Mouse (Mus musculus): ENCODE measurements around the gene Slc25a44. TPM values are rescaled to one million over a fixed set of nuclear protein-coding genes. Genes with fewer than 3 reads are reported as not detected.
A peak's percentile ranks its signal among the peaks of the same experiment; 100 is the strongest.
"Not testable (repeated sequence)": the region's sequence is repeated elsewhere in the genome, so short reads cannot be mapped to it uniquely, and the experiment has no call there.

Gene Slc25a44
- total RNA-seq, 1 experiment from 2014 or later: 46.7 TPM

DNA sequence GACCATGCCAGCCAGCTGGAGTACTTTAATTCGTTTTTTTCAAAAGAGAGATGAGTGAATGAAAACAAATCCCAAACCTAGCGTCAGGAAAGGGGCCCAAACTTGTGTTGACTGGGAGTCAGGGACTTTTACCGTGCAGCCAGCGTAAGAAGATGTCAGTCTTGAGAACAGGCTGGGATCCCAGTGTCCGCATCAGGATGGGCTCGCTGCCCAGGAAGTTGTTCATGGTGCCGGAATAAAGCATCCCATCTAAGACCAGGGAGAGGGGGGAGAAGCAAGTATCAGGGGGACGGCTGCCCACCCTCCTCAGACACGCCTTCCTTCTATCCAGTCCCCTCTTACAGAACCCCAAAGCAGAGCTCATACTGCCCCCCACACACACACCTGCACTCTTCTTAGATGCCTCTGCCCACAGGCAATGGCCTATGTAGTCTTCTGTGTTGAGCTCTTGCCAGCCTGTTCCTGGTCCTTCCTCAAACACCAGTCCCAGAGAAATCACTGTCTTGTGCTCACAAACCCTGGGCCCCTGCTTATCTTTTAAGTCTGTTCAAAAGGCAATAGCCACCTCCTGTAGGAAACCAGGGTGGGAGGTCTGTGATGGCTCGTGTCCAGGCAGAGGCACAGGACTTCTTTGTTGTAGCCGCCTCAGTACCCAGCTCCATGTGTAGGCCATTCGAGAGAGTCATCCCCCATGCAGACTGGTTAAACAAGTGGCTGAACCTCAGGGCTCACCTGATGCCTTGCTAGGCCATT lies 25.6 kb upstream of the Slc25a44 start:
- no peak for DNase-seq

DNA sequence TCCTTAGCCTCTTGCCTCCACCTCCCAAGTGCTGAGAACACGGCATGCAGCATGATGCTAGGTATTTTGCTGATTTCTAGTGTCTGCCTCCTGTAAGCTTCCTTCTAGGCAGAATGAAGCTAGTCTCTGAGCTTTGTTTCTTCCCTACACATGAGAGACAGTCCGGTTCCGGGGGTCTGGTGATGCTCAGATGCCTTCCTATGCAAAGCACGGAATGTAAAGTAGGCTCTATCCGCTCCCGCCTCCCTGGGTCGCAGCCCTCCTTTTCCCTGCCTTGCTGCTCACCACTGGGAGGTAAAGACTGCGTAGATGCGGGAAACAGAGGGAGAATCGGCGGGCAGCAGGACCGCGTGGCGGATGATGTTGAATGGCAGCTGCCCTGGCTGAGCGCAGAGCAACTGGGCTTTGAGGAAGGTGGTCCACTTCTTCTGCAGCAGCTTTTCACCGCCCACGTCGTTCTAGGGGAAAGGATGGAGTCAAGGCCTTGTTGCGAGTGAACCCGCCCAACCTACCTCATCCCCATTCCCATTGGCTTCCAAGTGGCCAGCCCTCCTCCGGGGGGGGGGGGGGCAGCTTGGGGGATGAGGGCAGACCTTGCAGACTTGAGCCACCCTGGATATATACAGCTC lies 24.6 kb upstream of the Slc25a44 start:
- DNase-seq: peak; percentile 71

- DNase-seq: no peak
Measured at GRCm38 (mm10) chr3:88448443-88448842, 23.5 kb upstream of the Slc25a44 start.

DNA sequence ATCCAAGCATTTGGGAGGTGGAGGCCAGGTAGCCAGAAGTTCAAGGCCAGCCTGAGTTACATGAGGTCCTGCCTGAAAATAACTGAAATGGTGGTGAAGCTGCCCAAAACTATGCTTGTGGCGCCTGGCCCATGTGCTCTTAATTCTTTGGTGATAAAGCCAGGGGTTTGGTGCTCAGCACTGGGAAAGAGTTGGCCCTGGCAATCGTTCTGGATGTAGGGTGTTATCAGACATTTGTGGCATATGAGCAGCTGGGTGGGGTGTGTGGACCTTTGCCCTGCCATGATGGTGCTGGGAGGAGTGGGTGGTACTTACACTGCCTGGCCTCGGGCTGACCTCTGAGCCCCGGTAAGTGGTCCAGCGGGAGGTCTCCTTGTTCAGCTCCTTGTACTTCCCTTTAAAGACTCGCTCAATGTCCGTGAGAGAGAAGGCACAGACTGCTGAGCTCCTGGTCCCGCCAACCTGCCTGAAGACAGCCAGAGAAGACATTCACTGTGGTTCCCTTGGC lies 22.8 kb upstream of the Slc25a44 start:
- DNase-seq: no peak

- DNase-seq: no peak
Measured at GRCm38 (mm10) chr3:88446471-88447123, 21.7 kb upstream of the Slc25a44 start.

DNA sequence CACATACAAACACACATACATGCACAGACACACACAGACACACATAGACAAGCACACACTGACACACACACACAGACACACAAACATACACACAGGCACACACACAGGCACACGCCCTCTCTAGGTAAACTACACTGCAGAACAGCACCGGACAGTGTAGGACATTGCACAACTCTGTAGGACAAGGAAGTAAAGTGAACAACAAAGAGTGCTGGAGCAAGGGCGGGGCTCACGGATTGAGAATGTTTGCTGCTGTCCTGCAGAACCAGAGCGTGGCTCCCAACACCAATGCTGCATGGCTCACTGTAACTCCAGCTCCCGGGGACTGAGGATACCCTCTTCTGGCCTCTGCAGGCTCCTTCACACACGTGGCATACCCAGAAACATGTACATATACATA lies 17.9 kb upstream of the Slc25a44 start:
- DNase-seq: no peak

- DNase-seq: no peak
Measured at GRCm38 (mm10) chr3:88442488-88442887, 17.5 kb upstream of the Slc25a44 start.

GRCm38 (mm10) chr3:88440500-88441381 lies 15.8 kb upstream of the Slc25a44 start:
- DNase-seq: peak; percentile 70

GRCm38 (mm10) chr3:88439582-88439981 lies 14.6 kb upstream of the Slc25a44 start:
- no peak for DNase-seq

DNA sequence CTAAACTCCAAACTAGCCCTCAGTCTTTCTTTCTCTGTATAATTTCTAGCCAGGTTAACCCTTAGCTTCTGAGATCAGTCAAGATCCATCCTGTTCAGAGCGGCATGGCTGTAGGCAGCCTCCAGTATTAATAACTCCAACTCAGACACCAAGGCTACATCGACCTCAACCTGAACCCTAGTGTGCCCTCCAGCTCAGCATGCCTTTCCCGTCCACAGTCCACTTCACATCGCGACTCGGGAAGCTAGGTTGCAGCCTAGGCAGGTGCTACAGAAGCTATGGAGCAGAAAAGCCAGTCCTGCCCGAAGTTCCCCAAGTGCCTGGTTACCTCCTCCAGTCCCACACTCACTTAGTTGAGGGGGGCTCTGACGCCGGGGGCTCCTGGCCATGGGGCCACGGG lies 12.5 kb upstream of the Slc25a44 start:
- DNase-seq: no peak

DNA sequence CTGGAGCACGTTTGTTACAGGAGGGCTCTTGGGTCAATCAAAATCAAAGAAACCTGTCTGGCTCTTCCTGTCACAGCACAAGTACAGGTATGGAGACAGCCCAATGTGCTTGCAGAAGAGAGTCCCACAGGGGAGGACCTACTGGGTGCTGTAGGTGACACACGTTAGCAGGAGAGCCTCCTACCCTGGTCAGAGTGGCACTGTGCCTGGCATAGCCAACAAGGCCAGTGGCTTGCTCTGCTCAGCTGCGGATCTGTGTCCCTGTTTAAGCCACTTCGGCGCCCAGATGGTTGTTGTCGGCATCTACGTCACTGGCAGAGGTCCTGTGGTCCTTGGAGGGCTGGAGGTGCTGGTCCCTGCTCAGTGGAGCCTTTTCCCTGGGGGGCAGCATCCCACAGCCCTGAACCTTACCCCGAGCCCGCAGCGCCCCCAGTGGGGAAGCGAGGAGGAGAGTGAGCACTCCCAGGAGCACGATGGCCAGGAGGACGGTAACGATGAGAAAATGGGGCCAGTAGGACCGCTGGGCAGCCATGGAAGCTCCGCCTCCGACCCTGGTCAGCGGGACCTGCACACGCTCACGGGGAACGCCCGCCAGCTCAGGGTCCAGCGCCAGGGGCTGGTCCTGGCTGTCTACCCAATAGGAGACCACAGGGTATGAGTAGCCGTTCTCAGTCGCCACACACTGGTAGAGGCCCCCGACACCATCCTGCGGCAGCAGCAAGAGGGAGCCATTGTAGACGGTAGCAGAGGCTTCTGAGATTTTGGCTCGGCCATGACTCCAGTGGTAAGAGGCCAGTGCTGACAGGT lies 11.7 kb upstream of the Slc25a44 start:
- DNase-seq: peak; percentile 84

GRCm38 (mm10) chr3:88435515-88435914 lies 10.6 kb upstream of the Slc25a44 start:
- no peak for DNase-seq

GRCm38 (mm10) chr3:88428639-88429038 lies 3.7 kb upstream of the Slc25a44 start:
- DNase-seq: not testable (repeated sequence)

DNA sequence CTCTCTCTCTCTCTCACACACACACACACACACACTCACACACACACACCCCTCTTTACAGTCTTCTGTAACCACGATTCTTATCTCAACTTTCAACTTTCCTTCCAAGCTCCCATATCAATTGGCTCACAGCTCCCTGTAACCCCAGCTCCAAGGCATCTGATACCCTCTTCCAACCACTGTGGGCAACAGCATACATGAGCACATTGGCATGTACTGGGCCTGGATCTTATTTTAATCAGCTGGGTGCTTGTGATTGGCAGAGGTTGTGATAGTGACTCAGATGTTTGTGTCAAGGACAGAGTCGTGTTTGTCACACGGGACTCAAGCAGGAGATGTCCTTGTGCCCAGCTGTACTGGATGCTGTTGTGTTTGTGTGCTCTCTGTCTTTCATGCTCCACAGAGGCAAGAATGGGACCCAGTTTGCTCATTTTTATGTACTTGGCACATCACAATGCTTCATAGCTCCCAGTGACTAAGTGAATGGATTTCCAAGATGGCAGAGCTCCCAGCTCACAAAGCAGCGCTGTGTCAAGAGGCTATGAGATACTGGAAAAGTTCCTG lies 2.5 kb upstream of the Slc25a44 start:
- DNase-seq: peak; percentile 42

- no peak for DNase-seq
Measured at GRCm38 (mm10) chr3:88425708-88426420, 925 bp upstream of the Slc25a44 start.

DNA sequence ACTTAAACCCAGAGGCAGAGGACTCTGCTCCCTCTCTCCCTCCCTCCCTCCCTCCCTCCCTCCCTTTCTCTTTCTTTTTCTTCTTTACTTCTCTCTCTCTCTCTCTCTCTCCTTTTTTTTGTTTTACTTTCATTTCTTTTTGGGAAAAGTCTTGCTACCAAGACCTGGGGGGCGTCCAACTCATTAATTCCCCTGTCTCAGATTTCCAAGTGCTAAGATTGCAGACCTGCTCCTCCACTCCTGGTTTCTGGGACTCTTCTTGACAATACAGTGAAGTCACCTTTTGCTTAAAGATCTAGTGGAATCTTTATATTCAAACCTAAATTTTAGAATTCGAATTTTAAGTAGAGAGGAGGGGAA lies 371 bp upstream of the Slc25a44 start:
- DNase-seq: no peak

DNA sequence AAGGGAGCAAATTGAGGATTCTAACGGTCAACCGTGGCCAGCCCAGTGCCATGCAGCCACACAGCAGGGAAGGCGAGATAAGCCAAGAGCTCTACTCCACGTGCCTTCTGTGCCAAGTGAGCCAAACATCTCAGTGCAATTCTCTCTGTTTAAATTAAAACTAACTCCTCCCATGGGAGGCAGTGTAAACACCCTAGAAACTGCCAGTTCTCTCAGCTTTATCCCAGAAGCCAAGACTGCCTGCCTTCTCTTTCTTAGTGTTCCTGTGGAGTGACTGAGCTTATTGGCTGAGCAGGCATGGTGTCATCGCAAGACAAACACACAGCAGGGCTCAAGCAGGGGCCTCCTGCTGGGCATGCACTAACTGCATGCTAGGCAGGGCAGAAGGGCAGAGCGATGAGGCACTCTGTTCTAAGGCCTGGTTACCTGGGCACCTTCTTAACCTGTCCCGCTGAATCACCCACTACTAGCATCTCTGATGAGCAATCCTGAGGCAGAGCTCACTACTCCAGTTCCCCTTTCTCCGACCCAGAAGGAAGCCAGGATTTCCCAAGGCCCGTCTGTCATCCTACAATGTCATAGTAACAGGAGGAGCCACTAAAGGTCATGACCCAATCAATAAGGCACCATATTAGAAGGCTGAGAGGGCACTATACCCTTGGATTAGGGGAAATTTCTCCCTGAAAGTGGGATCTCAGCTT lies 2.8 kb downstream of the Slc25a44 start:
- DNase-seq: no peak

GRCm38 (mm10) chr3:88420771-88421170 lies 4.2 kb downstream of the Slc25a44 start:
- no peak for DNase-seq

- peak; percentile 61 for DNase-seq
Measured at GRCm38 (mm10) chr3:88418016-88418415, 6.9 kb downstream of the Slc25a44 start.

GRCm38 (mm10) chr3:88415668-88416067 lies 9.3 kb downstream of the Slc25a44 start:
- DNase-seq: no peak

All from adrenal gland, postnatal 14 days (tissue).